Mouse (Mus musculus): Measurements from ENCODE around the gene Sptbn4. TPM values are rescaled to one million over a fixed set of nuclear protein-coding genes. Genes with fewer than 3 reads are reported as not detected.

Sptbn4 gene
- polyA plus RNA-seq, 1 experiment from 2014 or later, result 0.40 TPM

GRCm38 (mm10) chr7:27332353-27333199 lies 114.9 kb downstream of the Sptbn4 start:
- ATAC-seq (ENCODE audit: low FRiP score, low TSS enrichment), result no peak
- Histone ChIP-seq H3K9me3 (ENCODE audit: low read length) (no peaks in the 10 kb centered on the region), H3K4me2 (replicated peaks; ENCODE audit: low read depth, low read length) (peak overlapping the region; percentile 89), H3K36me3 (ENCODE audit: insufficient read depth, low read length) (no peaks in the 10 kb centered on the region), H3K4me3 (ENCODE audit: low read length) (peak overlapping the region; percentile 66), H3K27ac (ENCODE audit: low read length) (peak overlapping the region; percentile 94), H3K4me1 (ENCODE audit: insufficient read depth, low read length) (peaks cover 84% of the 10 kb centered on the region), H3K27me3 (ENCODE audit: insufficient read depth, low read length) (peaks cover 66% of the 10 kb centered on the region), H3K9ac (replicated peaks; ENCODE audit: low read length) (peak overlapping the region; percentile 80)
- WGBS, result under 1% methylated on average over 38 of the region's 39 CpGs

- H3K4me1 ChIP-seq (ENCODE audit: insufficient read depth, low read length), result peaks cover 77% of the 10 kb centered on the region
- no peaks in the 10 kb centered on the region for H3K9me3 ChIP-seq (ENCODE audit: low read length)
- H3K27me3 ChIP-seq (ENCODE audit: insufficient read depth, low read length), result peaks cover 65% of the 10 kb centered on the region
- peak overlapping the region; percentile 66; the same call in 1 of the 2 replicates for H3K9ac ChIP-seq (replicated peaks; ENCODE audit: low read length)
- H3K4me3 ChIP-seq (ENCODE audit: low read length), result peak overlapping the region; percentile 66
- H3K4me2 ChIP-seq (replicated peaks; ENCODE audit: low read depth, low read length), result peak overlapping the region; percentile 89
- H3K27ac ChIP-seq (ENCODE audit: low read length), result peak overlapping the region; percentile 94
- H3K36me3 ChIP-seq (ENCODE audit: insufficient read depth, low read length), result 0 out of 2 replicates have a peak, but pooled peaks cover 4% of the 10 kb centered on the region
- 6% methylated on average over 8 of the region's 8 CpGs for WGBS
- ATAC-seq (ENCODE audit: low FRiP score, low TSS enrichment), result no peak
Measured at GRCm38 (mm10) chr7:27331854-27332253, 115.6 kb downstream of the Sptbn4 start.

- Histone ChIP-seq H3K4me2 (replicated peaks; ENCODE audit: low read depth, low read length) (peak overlapping the region; percentile 89), H3K27me3 (ENCODE audit: insufficient read depth, low read length) (peaks cover 63% of the 10 kb centered on the region), H3K4me3 (ENCODE audit: low read length) (peak overlapping the region; percentile 66), H3K9ac (replicated peaks; ENCODE audit: low read length) (peak overlapping the region; percentile 66), H3K4me1 (ENCODE audit: insufficient read depth, low read length) (peaks cover 74% of the 10 kb centered on the region), H3K27ac (ENCODE audit: low read length) (peak overlapping the region; percentile 94), H3K36me3 (ENCODE audit: insufficient read depth, low read length) (0 out of 2 replicates have a peak, but pooled peaks cover 4% of the 10 kb centered on the region), H3K9me3 (ENCODE audit: low read length) (no peaks in the 10 kb centered on the region)
- under 1% methylated on average over 8 of the region's 8 CpGs for WGBS
- ATAC-seq (ENCODE audit: low FRiP score, low TSS enrichment), result no peak
Measured at GRCm38 (mm10) chr7:27331541-27331851, 116.0 kb downstream of the Sptbn4 start.

GRCm38 (mm10) chr7:27330709-27331540 lies 116.6 kb downstream of the Sptbn4 start:
- peak overlapping the region; percentile 94 for H3K27ac ChIP-seq (ENCODE audit: low read length)
- H3K4me2 ChIP-seq (replicated peaks; ENCODE audit: low read depth, low read length), result peak overlapping the region; percentile 89
- peak overlapping the region; percentile 66 for H3K4me3 ChIP-seq (ENCODE audit: low read length)
- peaks cover 74% of the 10 kb centered on the region for H3K4me1 ChIP-seq (ENCODE audit: insufficient read depth, low read length)
- WGBS, result under 1% methylated on average over 38 of the region's 39 CpGs
- H3K36me3 ChIP-seq (ENCODE audit: insufficient read depth, low read length), result 0 out of 2 replicates have a peak, but pooled peaks cover 4% of the 10 kb centered on the region
- no peaks in the 10 kb centered on the region for H3K9me3 ChIP-seq (ENCODE audit: low read length)
- peak; percentile 57 for ATAC-seq (ENCODE audit: low FRiP score, low TSS enrichment)
- peak overlapping the region; percentile 66 for H3K9ac ChIP-seq (replicated peaks; ENCODE audit: low read length)
- H3K27me3 ChIP-seq (ENCODE audit: insufficient read depth, low read length), result peaks cover 58% of the 10 kb centered on the region

- WGBS, result 22% methylated on average over 17 of the region's 17 CpGs
Measured at GRCm38 (mm10) chr7:27329981-27330380, 117.5 kb downstream of the Sptbn4 start.

GRCm38 (mm10) chr7:27329326-27329947 lies 118.0 kb downstream of the Sptbn4 start:
- Histone ChIP-seq H3K4me1 (ENCODE audit: insufficient read depth, low read length) (peaks cover 72% of the 10 kb centered on the region), H3K4me3 (ENCODE audit: low read length) (peak overlapping the region; percentile 39), H3K36me3 (ENCODE audit: insufficient read depth, low read length) (0 out of 2 replicates have a peak, but pooled peaks cover 4% of the 10 kb centered on the region), H3K27ac (ENCODE audit: low read length) (no peak overlapping the region), H3K9ac (replicated peaks; ENCODE audit: low read length) (peak overlapping the region; percentile 59), H3K4me2 (replicated peaks; ENCODE audit: low read depth, low read length) (peak overlapping the region; percentile 89), H3K9me3 (ENCODE audit: low read length) (no peaks in the 10 kb centered on the region), H3K27me3 (ENCODE audit: insufficient read depth, low read length) (peaks cover 49% of the 10 kb centered on the region)
- WGBS, result 4% methylated on average over 45 of the region's 45 CpGs
- peak; percentile 21; the same call in 1 of the 2 replicates for ATAC-seq (ENCODE audit: low FRiP score, low TSS enrichment)

More at GRCm38 (mm10) chr7:27329981-27330380, 117.5 kb downstream of the Sptbn4 start:
- peak overlapping the region; percentile 59; the same call in 1 of the 2 replicates for H3K9ac ChIP-seq (replicated peaks; ENCODE audit: low read length)
- peaks cover 51% of the 10 kb centered on the region for H3K27me3 ChIP-seq (ENCODE audit: insufficient read depth, low read length)
- H3K4me2 ChIP-seq (replicated peaks; ENCODE audit: low read depth, low read length), result peak overlapping the region; percentile 89
- no peak for ATAC-seq (ENCODE audit: low FRiP score, low TSS enrichment)
- no peaks in the 10 kb centered on the region for H3K9me3 ChIP-seq (ENCODE audit: low read length)
- no peak overlapping the region for H3K27ac ChIP-seq (ENCODE audit: low read length)
- H3K4me3 ChIP-seq (ENCODE audit: low read length), result peak overlapping the region; percentile 66; the same call in 1 of the 2 replicates
- H3K36me3 ChIP-seq (ENCODE audit: insufficient read depth, low read length), result 0 out of 2 replicates have a peak, but pooled peaks cover 4% of the 10 kb centered on the region
- H3K4me1 ChIP-seq (ENCODE audit: insufficient read depth, low read length), result peaks cover 77% of the 10 kb centered on the region

- Histone ChIP-seq H3K4me1 (ENCODE audit: insufficient read depth, low read length) (peaks cover 64% of the 10 kb centered on the region), H3K9me3 (ENCODE audit: low read length) (no peaks in the 10 kb centered on the region), H3K4me2 (replicated peaks; ENCODE audit: low read depth, low read length) (no peak overlapping the region; the same call in 1 of the 2 replicates), H3K4me3 (ENCODE audit: low read length) (no peak overlapping the region), H3K9ac (replicated peaks; ENCODE audit: low read length) (peak overlapping the region; percentile 7; the same call in 1 of the 2 replicates), H3K27ac (ENCODE audit: low read length) (no peak overlapping the region), H3K27me3 (ENCODE audit: insufficient read depth, low read length) (peaks cover 42% of the 10 kb centered on the region), H3K36me3 (ENCODE audit: insufficient read depth, low read length) (0 out of 2 replicates have a peak, but pooled peaks cover 4% of the 10 kb centered on the region)
- WGBS, result 32% methylated on average over 16 of the region's 16 CpGs
- no peak for ATAC-seq (ENCODE audit: low FRiP score, low TSS enrichment)
Measured at GRCm38 (mm10) chr7:27328648-27329047, 118.8 kb downstream of the Sptbn4 start.

- H3K9me3 ChIP-seq (ENCODE audit: low read length), result no peaks in the 10 kb centered on the region
- WGBS, result 82% methylated on average over 11 of the region's 11 CpGs
- H3K4me1 ChIP-seq (ENCODE audit: insufficient read depth, low read length), result peaks cover 61% of the 10 kb centered on the region
- no peak overlapping the region for H3K27ac ChIP-seq (ENCODE audit: low read length)
- no peak overlapping the region for H3K4me3 ChIP-seq (ENCODE audit: low read length)
- no peak for ATAC-seq (ENCODE audit: low FRiP score, low TSS enrichment)
- no peak overlapping the region for H3K9ac ChIP-seq (replicated peaks; ENCODE audit: low read length)
- 0 out of 2 replicates have a peak, but pooled peaks cover 4% of the 10 kb centered on the region for H3K36me3 ChIP-seq (ENCODE audit: insufficient read depth, low read length)
- no peak overlapping the region for H3K4me2 ChIP-seq (replicated peaks; ENCODE audit: low read depth, low read length)
- H3K27me3 ChIP-seq (ENCODE audit: insufficient read depth, low read length), result peaks cover 37% of the 10 kb centered on the region
Measured at GRCm38 (mm10) chr7:27328161-27328560, 119.3 kb downstream of the Sptbn4 start.

GRCm38 (mm10) chr7:27327500-27327899 lies 120.0 kb downstream of the Sptbn4 start:
- H3K4me3 ChIP-seq (ENCODE audit: low read length), result no peak overlapping the region
- H3K4me2 ChIP-seq (replicated peaks; ENCODE audit: low read depth, low read length), result no peak overlapping the region
- H3K27ac ChIP-seq (ENCODE audit: low read length), result no peak overlapping the region
- H3K9me3 ChIP-seq (ENCODE audit: low read length), result no peaks in the 10 kb centered on the region
- peaks cover 54% of the 10 kb centered on the region for H3K4me1 ChIP-seq (ENCODE audit: insufficient read depth, low read length)
- ATAC-seq (ENCODE audit: low FRiP score, low TSS enrichment), result no peak
- WGBS, result 95% methylated on average over 8 of the region's 8 CpGs
- H3K36me3 ChIP-seq (ENCODE audit: insufficient read depth, low read length), result 0 out of 2 replicates have a peak, but pooled peaks cover 4% of the 10 kb centered on the region
- no peak overlapping the region for H3K9ac ChIP-seq (replicated peaks; ENCODE audit: low read length)
- peaks cover 32% of the 10 kb centered on the region for H3K27me3 ChIP-seq (ENCODE audit: insufficient read depth, low read length)
